Mouse (Mus musculus) liver, adult 2 months (tissue): ENCODE data around the gene Mgst2. TPM values are rescaled to one million over a fixed set of nuclear protein-coding genes. Genes with fewer than 3 reads are reported as not detected.

Experiments used
- DNase-seq: peaks from one replicate; pipeline ENCODE4 v3.0.0-alpha.2; 2011; ENCODE audit warnings: low read depth, low spot score; ENCODE audit errors: extremely low read depth
- H3K27ac ChIP-seq: fragments of 200-500 bp; replicated peaks from 2 replicates; pipeline ENCODE4 v1.5.1; 2012; ENCODE audit warnings: low read depth, mild to moderate bottlenecking, control low read depth, inconsistent platforms, low read length; ENCODE audit not compliant: insufficient read depth
- H3K27me3 ChIP-seq: fragments of 200-500 bp; 2 replicates; pipeline ENCODE4 v1.6.1; 2012; ENCODE audit warnings: mild to moderate bottlenecking, moderate library complexity, low read length, inconsistent platforms; ENCODE audit not compliant: control insufficient read depth, insufficient read depth
- H3K36me3 ChIP-seq: fragments of 200-500 bp; 2 replicates; pipeline ENCODE4 v1.6.1; 2012; ENCODE audit warnings: low read length, inconsistent platforms; ENCODE audit not compliant: control insufficient read depth, insufficient read depth
- H3K4me1 ChIP-seq: fragments of 200-500 bp; 2 replicates; pipeline ENCODE4 v1.6.1; 2011; ENCODE audit warnings: low read length; ENCODE audit not compliant: control insufficient read depth, insufficient read depth
- H3K4me3 ChIP-seq: fragments of 200-500 bp; 2 replicates; pipeline ENCODE4 v1.5.1; 2011; ENCODE audit warnings: low read depth, mild to moderate bottlenecking, control low read depth, low read length, moderate library complexity; ENCODE audit not compliant: insufficient read depth
- H3K79me2 ChIP-seq: fragments of 200-500 bp; 2 replicates; pipeline ENCODE4 v1.6.1; 2012; ENCODE audit warnings: inconsistent platforms, mild to moderate bottlenecking, low read length, moderate library complexity; ENCODE audit not compliant: control insufficient read depth, insufficient read depth
- H3K9ac ChIP-seq: fragments of 200-500 bp; 2 replicates; pipeline ENCODE4 v1.6.1; 2012; ENCODE audit warnings: low read depth, mild to moderate bottlenecking, control low read depth, inconsistent platforms, low read length
- CTCF ChIP-seq: fragments of 200-500 bp; IDR thresholded peaks from 2 replicates; pipeline ENCODE4 v1.5.1; 2011; ENCODE audit warnings: low read depth, low read length, control low read depth
- POLR2A ChIP-seq: fragments of 200-500 bp; IDR thresholded peaks from 2 replicates; pipeline ENCODE4 v1.6.1; 2011; ENCODE audit warnings: low read length, control low read depth; ENCODE audit not compliant: insufficient read depth; ENCODE audit errors: extremely low read depth
- WGBS: fragments of 180-500 bp; shearing (Covaris S2); methylation state at CpG from one replicate; pipeline ENCODE4 v1.1.7; 2018; 5-methylcytosine and 5-hydroxymethylcytosine counted together
- polyA plus RNA-seq: library from polyadenylated mRNA; depleted of rRNA; stranded (reverse); fragments of >200 nt; gene quantifications from 2 replicates; pipeline ENCODE4 v1.2.3, GENCODE M21; 2012
- total RNA-seq: library from RNA; depleted of rRNA; stranded (reverse); fragments of >200 nt; gene quantifications from 2 replicates; pipeline ENCODE4 v1.2.3, GENCODE M21; 2014

Mgst2 gene
- total and polyA plus RNA-seq, 2 experiments = 0.02 TPM; not detected in 1

- H3K4me3 ChIP-seq = no peak overlapping the region
- no peak for DNase-seq
- no peak for TF ChIP-seq POLR2A
- no peak for TF ChIP-seq CTCF
- no peaks in the 10 kb centered on the region for H3K4me1 ChIP-seq
- no peaks in the 10 kb centered on the region for H3K36me3 ChIP-seq
- H3K79me2 ChIP-seq = no peaks in the 10 kb centered on the region
- WGBS = 64% methylated on average over 3 of the region's 3 CpGs
- H3K9ac ChIP-seq = no peak overlapping the region
- no peaks in the 10 kb centered on the region for H3K27me3 ChIP-seq
- H3K27ac ChIP-seq = no peak overlapping the region
Observed at GRCm38 (mm10) chr3:51628977-51629376, 31.2 kb upstream of the Mgst2 start.

DNA sequence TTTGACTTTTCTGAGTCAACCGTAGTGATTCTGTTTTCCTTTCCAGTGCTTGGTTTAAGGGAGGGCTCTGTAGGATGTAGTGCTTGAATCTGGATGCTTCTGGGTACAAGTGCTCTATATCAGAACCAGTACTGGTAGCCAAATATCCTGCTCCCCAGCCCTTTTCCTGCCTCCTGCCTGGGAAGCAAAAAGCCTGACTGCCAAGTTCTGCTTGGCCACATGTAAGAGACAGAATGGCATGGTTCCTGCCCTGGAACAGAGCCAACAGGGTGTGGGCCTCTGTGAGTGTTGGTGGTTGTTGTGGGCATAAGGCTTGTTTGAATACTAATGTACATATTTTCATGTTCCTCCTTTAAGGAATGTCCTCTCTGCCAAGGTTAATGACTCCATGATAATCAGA, 29.4 kb upstream of the Mgst2 start:
- no peak overlapping the region for H3K9ac ChIP-seq
- no peaks in the 10 kb centered on the region for H3K36me3 ChIP-seq
- 94% methylated on average over 1 of the region's 1 CpGs for WGBS
- H3K4me1 ChIP-seq = no peaks in the 10 kb centered on the region
- no peaks in the 10 kb centered on the region for H3K27me3 ChIP-seq
- H3K4me3 ChIP-seq = no peak overlapping the region
- no peak overlapping the region for H3K27ac ChIP-seq
- no peaks in the 10 kb centered on the region for H3K79me2 ChIP-seq
- DNase-seq = no peak
- TF ChIP-seq CTCF (no peak), POLR2A (no peak)

DNA sequence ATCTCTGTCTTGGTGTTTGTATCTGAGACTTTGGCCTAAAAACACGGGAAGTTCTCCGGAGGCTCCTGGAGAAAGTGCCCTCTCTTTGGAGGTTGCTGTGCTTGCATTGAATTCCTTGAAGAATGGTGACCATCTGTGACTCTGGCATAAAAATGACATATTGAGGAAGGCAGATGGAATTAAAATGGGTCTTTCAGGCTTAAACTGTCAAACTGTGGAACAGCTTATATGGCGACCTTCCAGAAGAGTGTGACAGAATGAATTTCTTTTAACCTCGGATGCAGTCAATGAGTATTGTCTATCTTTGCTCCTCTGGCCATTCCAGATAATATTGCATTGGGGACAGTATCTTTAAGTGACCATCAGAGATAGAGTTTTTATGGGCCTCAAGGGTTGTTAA, 28.2 kb upstream of the Mgst2 start:
- no peak for DNase-seq
- 90% methylated on average over 4 of the region's 4 CpGs for WGBS
- Histone ChIP-seq H3K4me3 (no peak overlapping the region), H3K27me3 (no peaks in the 10 kb centered on the region), H3K4me1 (no peaks in the 10 kb centered on the region), H3K79me2 (no peaks in the 10 kb centered on the region), H3K9ac (no peak overlapping the region), H3K36me3 (no peaks in the 10 kb centered on the region), H3K27ac (no peak overlapping the region)
- TF ChIP-seq CTCF = no peak
- TF ChIP-seq POLR2A = no peak

GRCm38 (mm10) chr3:51634451-51634850, 25.7 kb upstream of the Mgst2 start:
- Histone ChIP-seq H3K79me2 (no peaks in the 10 kb centered on the region), H3K4me3 (no peak overlapping the region), H3K27ac (no peak overlapping the region), H3K4me1 (no peaks in the 10 kb centered on the region), H3K27me3 (no peaks in the 10 kb centered on the region), H3K36me3 (no peaks in the 10 kb centered on the region), H3K9ac (no peak overlapping the region)
- TF ChIP-seq POLR2A = no peak
- TF ChIP-seq CTCF = no peak
- DNase-seq = no peak
- 86% methylated on average over 1 of the region's 1 CpGs for WGBS

DNA sequence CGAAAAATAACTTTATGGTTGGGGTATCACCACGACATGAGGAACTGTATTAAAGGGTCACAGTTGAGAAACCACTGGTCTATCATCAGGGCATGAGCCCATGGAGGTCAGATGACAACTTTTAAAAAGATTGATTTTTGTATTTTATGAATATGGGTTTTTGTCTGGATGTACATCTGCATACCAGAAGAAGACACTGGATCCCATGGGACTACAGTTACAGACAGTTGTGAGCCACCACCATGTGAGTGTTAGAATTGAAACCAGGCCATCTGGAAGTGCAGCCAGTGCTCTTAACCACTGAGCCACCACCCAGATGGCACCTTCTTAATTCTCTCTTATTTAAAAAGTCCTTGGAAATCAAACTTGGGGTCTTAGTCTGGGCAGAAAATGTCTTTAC, 24.2 kb upstream of the Mgst2 start:
- no peaks in the 10 kb centered on the region for H3K36me3 ChIP-seq
- no peak overlapping the region for H3K9ac ChIP-seq
- H3K4me3 ChIP-seq = no peak overlapping the region
- no peak for DNase-seq
- H3K27ac ChIP-seq = no peak overlapping the region
- no peaks in the 10 kb centered on the region for H3K27me3 ChIP-seq
- H3K4me1 ChIP-seq = no peaks in the 10 kb centered on the region
- no peaks in the 10 kb centered on the region for H3K79me2 ChIP-seq
- TF ChIP-seq POLR2A (no peak), CTCF (no peak)
- WGBS = 80% methylated on average over 2 of the region's 2 CpGs

DNA sequence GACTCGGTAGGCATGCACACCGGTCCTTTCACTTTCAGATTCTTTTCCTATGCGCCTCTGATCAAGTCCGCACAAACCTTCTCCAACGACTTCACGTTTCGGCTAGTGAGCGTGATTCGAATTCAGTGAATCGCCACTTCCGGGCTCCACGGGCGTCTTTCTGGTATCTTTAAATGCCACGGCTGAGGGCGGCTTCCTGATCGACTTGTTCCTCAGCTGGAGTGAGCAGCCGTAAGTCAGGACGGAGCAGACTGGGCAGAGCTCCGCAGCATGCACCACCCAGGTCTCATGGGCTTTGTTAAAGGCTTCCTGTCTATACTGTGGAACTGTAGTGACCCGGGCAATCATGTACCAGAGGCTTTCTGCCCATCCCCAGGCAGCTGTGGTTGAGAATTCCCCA, 23.5 kb upstream of the Mgst2 start:
- no peaks in the 10 kb centered on the region for H3K79me2 ChIP-seq
- H3K27ac ChIP-seq = no peak overlapping the region
- no peaks in the 10 kb centered on the region for H3K4me1 ChIP-seq
- no peak overlapping the region for H3K9ac ChIP-seq
- 76% methylated on average over 20 of the region's 20 CpGs for WGBS
- TF ChIP-seq POLR2A (no peak), CTCF (no peak)
- H3K36me3 ChIP-seq = no peaks in the 10 kb centered on the region
- no peak overlapping the region; the same call in 1 of the 2 replicates for H3K4me3 ChIP-seq
- no peak for DNase-seq
- H3K27me3 ChIP-seq = no peaks in the 10 kb centered on the region
